In genomic region chr11:70826207-70826606, GRCm38 (mm10) we compare ENCODE assay signal across 19 mouse cellular contexts. TPM values are rescaled to one million over a fixed set of nuclear protein-coding genes. Genes with fewer than 3 reads are reported as not detected.
DNase-seq lines count a peak whose midpoint lies in the region; ATAC-seq and TF ChIP-seq lines count a peak whose summit lies in the region.
"Had no signal": no experiment of that assay in that cellular context is flagged by ENCODE, and none has a peak within 500 bp of the region (broad histone marks: within the 10 kb centered on the region; RNA-seq: fewer than 3 reads in every experiment).

No protein-coding gene starts in this region.

- DNase-seq in hindbrain, postnatal 0 days (ENCODE audit: low spot score), result no peak
- DNase-seq in midbrain, postnatal 0 days (ENCODE audit: low spot score), result no peak
- DNase-seq in R1 (ENCODE audit: low read depth, low spot score), result peak; percentile 37
- DNase-seq in splenic B cell, adult 2 months (ENCODE audit: low read depth, low spot score), result peak; percentile 73
- no peak for DNase-seq in adrenal gland, postnatal 14 days
- no peak for DNase-seq in adrenal gland, adult 18-20 months (ENCODE audit: low spot score in 2 of 2)
- DNase-seq: cerebellum, adult 9-11 months; gastrocnemius, postnatal 10 days; midbrain, embryonic 14.5 days; right cerebral cortex, adult 18-20 months had no signal

- H3K4me1 ChIP-seq in hindbrain, postnatal 0 days (ENCODE audit: insufficient read depth, low read length), result no peaks in the 10 kb centered on the region
- H3K4me1 ChIP-seq in hindbrain, embryonic 12.5 days, result peaks cover 6% of the 10 kb centered on the region
- H3K4me1 ChIP-seq in midbrain, postnatal 0 days (ENCODE audit: insufficient read depth, low read length), result no peaks in the 10 kb centered on the region
- no peaks in the 10 kb centered on the region for H3K4me1 ChIP-seq in midbrain, embryonic 15.5 days
- H3K4me1 ChIP-seq: forebrain, embryonic 13.5 days had no signal

- H3K36me3 ChIP-seq in hindbrain, postnatal 0 days (ENCODE audit: insufficient read depth, low read length), result no peaks in the 10 kb centered on the region
- H3K36me3 ChIP-seq in hindbrain, embryonic 12.5 days, result no peaks in the 10 kb centered on the region
- no peaks in the 10 kb centered on the region for H3K36me3 ChIP-seq in midbrain, postnatal 0 days (ENCODE audit: insufficient read depth, low read length)
- H3K36me3 ChIP-seq in midbrain, embryonic 15.5 days (replicated peaks), result no peaks in the 10 kb centered on the region
- H3K36me3 ChIP-seq in splenic B cell, adult 2 months (ENCODE audit: control insufficient read depth, insufficient read depth, low read length, poor library complexity, severe bottlenecking), result no peaks in the 10 kb centered on the region
- H3K36me3 ChIP-seq: embryonic facial prominence, embryonic 13.5 days; limb, embryonic 12.5 days; neural tube, embryonic 13.5 days had no signal

- H3K27me3 ChIP-seq in hindbrain, postnatal 0 days (ENCODE audit: insufficient read depth, low read length), result no peaks in the 10 kb centered on the region
- no peaks in the 10 kb centered on the region for H3K27me3 ChIP-seq in hindbrain, embryonic 12.5 days
- no peaks in the 10 kb centered on the region for H3K27me3 ChIP-seq in midbrain, postnatal 0 days (ENCODE audit: insufficient read depth, low read length)
- H3K27me3 ChIP-seq in midbrain, embryonic 15.5 days (replicated peaks), result no peaks in the 10 kb centered on the region
- no peaks in the 10 kb centered on the region for H3K27me3 ChIP-seq in splenic B cell, adult 2 months (ENCODE audit: control insufficient read depth, insufficient read depth, low read length, poor library complexity, severe bottlenecking)
- H3K27me3 ChIP-seq: embryonic facial prominence, embryonic 13.5 days; forebrain, embryonic 13.5 days; limb, embryonic 12.5 days; neural tube, embryonic 13.5 days had no signal

- no peak overlapping the region for H3K9ac ChIP-seq in hindbrain, postnatal 0 days (replicated peaks; ENCODE audit: low read length)
- H3K9ac ChIP-seq in hindbrain, embryonic 12.5 days, result no peak overlapping the region
- no peak overlapping the region for H3K9ac ChIP-seq in midbrain, postnatal 0 days (replicated peaks; ENCODE audit: low read length, poor library complexity, severe bottlenecking)
- no peak overlapping the region for H3K9ac ChIP-seq in midbrain, embryonic 15.5 days
- H3K9ac ChIP-seq: embryonic facial prominence, embryonic 13.5 days; forebrain, embryonic 13.5 days; hindbrain, embryonic 14.5 days; limb, embryonic 12.5 days; neural tube, embryonic 13.5 days had no signal

- no peak overlapping the region for H3K4me3 ChIP-seq in hindbrain, postnatal 0 days (ENCODE audit: low read length)
- no peak overlapping the region for H3K4me3 ChIP-seq in hindbrain, embryonic 12.5 days
- no peak overlapping the region for H3K4me3 ChIP-seq in midbrain, postnatal 0 days (ENCODE audit: low read depth, low read length)
- H3K4me3 ChIP-seq in midbrain, embryonic 15.5 days, result no peak overlapping the region
- H3K4me3 ChIP-seq: embryonic facial prominence, embryonic 13.5 days; forebrain, embryonic 13.5 days; limb, embryonic 12.5 days; neural tube, embryonic 13.5 days had no signal

- no peak for ATAC-seq in hindbrain, postnatal 0 days
- no peak for ATAC-seq in hindbrain, embryonic 12.5 days (ENCODE audit: low FRiP score)
- ATAC-seq in midbrain, postnatal 0 days (ENCODE audit: low FRiP score), result no peak
- no peak for ATAC-seq in midbrain, embryonic 15.5 days (replicated peaks)
- ATAC-seq: activated CD4-positive, CD25-positive, alpha-beta regulatory T cell, adult 4 months; forebrain, embryonic 13.5 days had no signal

- no peak overlapping the region for H3K27ac ChIP-seq in hindbrain, postnatal 0 days
- no peak overlapping the region for H3K27ac ChIP-seq in hindbrain, embryonic 12.5 days
- H3K27ac ChIP-seq in midbrain, postnatal 0 days (ENCODE audit: low read depth, low read length), result no peak overlapping the region
- H3K27ac ChIP-seq in midbrain, embryonic 15.5 days, result no peak overlapping the region
- H3K27ac ChIP-seq: embryonic facial prominence, embryonic 13.5 days; forebrain, embryonic 13.5 days; hindbrain, embryonic 14.5 days; limb, embryonic 12.5 days; neural tube, embryonic 13.5 days had no signal

- H3K9me3 ChIP-seq in hindbrain, postnatal 0 days (ENCODE audit: low read length), result no peaks in the 10 kb centered on the region
- no peaks in the 10 kb centered on the region for H3K9me3 ChIP-seq in hindbrain, embryonic 12.5 days (replicated peaks)
- H3K9me3 ChIP-seq in midbrain, postnatal 0 days (ENCODE audit: low read length), result no peaks in the 10 kb centered on the region
- H3K9me3 ChIP-seq in midbrain, embryonic 15.5 days, result no peaks in the 10 kb centered on the region
- H3K9me3 ChIP-seq: embryonic facial prominence, embryonic 13.5 days; forebrain, embryonic 13.5 days; limb, embryonic 12.5 days; neural tube, embryonic 13.5 days had no signal

- TF ChIP-seq CTCF in hindbrain, postnatal 0 days (IDR thresholded peaks at IDR 0.05; ENCODE audit: low read depth), result peak; percentile 23; the same call in 1 of the 2 replicates
- TF ChIP-seq CTCF in midbrain, postnatal 0 days (IDR thresholded peaks at IDR 0.05), result 0 out of 2 replicates have a peak, but pooled peaks have one; percentile 12

- 91% methylated on average over 2 of the region's 2 CpGs for WGBS in hindbrain, postnatal 0 days
- WGBS in hindbrain, embryonic 12.5 days, result 80% methylated on average over 2 of the region's 2 CpGs
- WGBS in midbrain, postnatal 0 days, result 84% methylated on average over 2 of the region's 2 CpGs
- 93% methylated on average over 2 of the region's 2 CpGs for WGBS in midbrain, embryonic 15.5 days

- no peak overlapping the region for H3K4me2 ChIP-seq in hindbrain, postnatal 0 days (ENCODE audit: low read depth, low read length)
- H3K4me2 ChIP-seq in hindbrain, embryonic 12.5 days (replicated peaks), result no peak overlapping the region
- no peak overlapping the region for H3K4me2 ChIP-seq in midbrain, postnatal 0 days (ENCODE audit: low read depth, low read length, poor library complexity, severe bottlenecking)
- H3K4me2 ChIP-seq in midbrain, embryonic 15.5 days, result no peak overlapping the region
- H3K4me2 ChIP-seq: embryonic facial prominence, embryonic 13.5 days; forebrain, embryonic 13.5 days; hindbrain, embryonic 14.5 days; limb, embryonic 12.5 days; neural tube, embryonic 13.5 days had no signal

RNA-seq across cellular contexts. Expression of gene Scimp, which starts 13.8 kb away (rescaled TPM):
- total RNA-seq in hindbrain, postnatal 0 days (2014; rRNA removed), result not detected in 2 replicates
- 0.14 TPM in 1 of 2 replicates, not detected in the other for polyA plus RNA-seq in hindbrain, postnatal 0 days (2015; fragmentation: Nextera tagmentation; extraction: Ambion mirVana)
- polyA plus RNA-seq in hindbrain, embryonic 12.5 days (2016; fragmentation: Nextera tagmentation; extraction: Ambion mirVana), result not detected in 2 replicates
- not detected in 2 replicates for total RNA-seq in midbrain, postnatal 0 days (2014; rRNA removed)
- polyA plus RNA-seq in midbrain, postnatal 0 days (2015; fragmentation: Nextera tagmentation; extraction: Ambion mirVana), result not detected in 2 replicates
- not detected in 2 replicates for polyA plus RNA-seq in midbrain, embryonic 15.5 days (2015; fragmentation: Nextera tagmentation; extraction: Ambion mirVana)
- total RNA-seq in adrenal gland, postnatal 14 days (2021), result 0.41 and 1.2 TPM in 2 replicates
- total RNA-seq in adrenal gland, adult 18-20 months (2021), result 1 to 10 TPM; 1.1 to 1.9 TPM
- total RNA-seq: gastrocnemius, postnatal 10 days; layer of hippocampus, postnatal 25 days had no signal
- polyA plus RNA-seq: forebrain, embryonic 13.5 days; hindbrain, embryonic 14.5 days; limb, embryonic 12.5 days; neural tube, embryonic 13.5 days had no signal

RNA-seq across cellular contexts. Expression of gene Rabep1, which starts 18.4 kb away (rescaled TPM):
- total RNA-seq in hindbrain, postnatal 0 days (2014; rRNA removed), result 45.7 and 47.1 TPM in 2 replicates
- 101 and 104 TPM in 2 replicates for polyA plus RNA-seq in hindbrain, postnatal 0 days (2015; fragmentation: Nextera tagmentation; extraction: Ambion mirVana)
- polyA plus RNA-seq in hindbrain, embryonic 12.5 days (2016; fragmentation: Nextera tagmentation; extraction: Ambion mirVana), result 56.9 and 58.5 TPM in 2 replicates
- 66.4 and 98.4 TPM in 2 replicates for total RNA-seq in midbrain, postnatal 0 days (2014; rRNA removed)
- polyA plus RNA-seq in midbrain, postnatal 0 days (2015; fragmentation: Nextera tagmentation; extraction: Ambion mirVana), result 102 and 116 TPM in 2 replicates
- 85.6 and 93.1 TPM in 2 replicates for polyA plus RNA-seq in midbrain, embryonic 15.5 days (2015; fragmentation: Nextera tagmentation; extraction: Ambion mirVana)
- total RNA-seq in adrenal gland, postnatal 14 days (2021), result 97.4 and 109 TPM in 2 replicates
- 100 to 1,000 TPM; 125 to 136 TPM for total RNA-seq in adrenal gland, adult 18-20 months (2021)

Comparison
In these comparisons a context has a peak if more than half of its experiments do, and no peak if none do; other contexts are left out.
1. DNase-seq: peak in R1 (single experiment) and splenic B cell, adult 2 months (single experiment); none in hindbrain, postnatal 0 days (single experiment), midbrain, postnatal 0 days (single experiment), adrenal gland, postnatal 14 days (single experiment) and adrenal gland, adult 18-20 months (0 of 2).